Mouse (Mus musculus) adrenal gland, adult 8-10 months (tissue): ENCODE data around the gene Dnajb7. TPM values are rescaled to one million over a fixed set of nuclear protein-coding genes. Genes with fewer than 3 reads are reported as not detected.

Source experiments
- DNase-seq: peaks from one replicate; pipeline ENCODE4 v3.0.0; 2022
- total RNA-seq, 4 experiments: library from RNA; stranded (reverse); gene quantifications; 2 replicates each; pipeline ENCODE4 v1.2.4; 2022

Gene Dnajb7
- total RNA-seq, 4 experiments from 2014 or later, result 0.34 TPM; not detected in 3

DNA sequence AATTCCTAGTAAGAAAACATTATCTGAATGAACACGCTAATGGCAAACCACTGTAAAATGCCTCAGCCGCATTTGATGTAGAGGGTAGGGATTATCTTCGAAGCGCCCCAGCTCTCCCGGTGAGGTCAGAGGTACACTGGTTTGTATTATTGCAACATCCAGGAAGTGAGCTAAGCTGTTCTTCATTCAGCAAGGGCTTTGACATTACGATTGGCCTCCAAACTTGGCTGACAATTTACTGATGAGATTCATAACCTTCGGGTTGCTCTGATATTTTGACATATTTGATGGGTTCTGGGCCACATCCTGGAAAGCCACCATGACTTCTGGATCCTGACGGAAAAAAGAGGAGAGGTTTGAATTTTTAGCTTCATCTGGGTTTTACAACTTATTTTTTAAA is 42.9 kb downstream of the Dnajb7 start:
- peak; percentile 52 for DNase-seq

DNA sequence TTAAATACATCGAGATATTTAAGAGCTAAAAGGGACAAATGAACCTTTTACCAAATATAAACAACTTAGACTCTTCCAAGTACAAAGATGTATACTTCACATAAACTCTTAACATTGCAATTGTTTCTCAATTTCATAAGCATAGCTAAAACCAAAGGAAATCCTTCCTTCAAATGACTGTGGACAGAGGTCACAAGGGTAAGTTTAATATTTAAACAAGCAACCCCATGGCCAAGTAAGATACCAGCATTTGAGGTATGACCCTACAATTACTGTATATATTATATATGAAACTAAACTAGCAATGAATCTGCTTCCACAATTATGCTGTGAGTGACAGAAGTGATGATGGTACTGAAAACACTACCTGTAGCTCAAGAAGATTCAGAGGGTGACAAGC is 43.8 kb downstream of the Dnajb7 start:
- no peak for DNase-seq

DNA sequence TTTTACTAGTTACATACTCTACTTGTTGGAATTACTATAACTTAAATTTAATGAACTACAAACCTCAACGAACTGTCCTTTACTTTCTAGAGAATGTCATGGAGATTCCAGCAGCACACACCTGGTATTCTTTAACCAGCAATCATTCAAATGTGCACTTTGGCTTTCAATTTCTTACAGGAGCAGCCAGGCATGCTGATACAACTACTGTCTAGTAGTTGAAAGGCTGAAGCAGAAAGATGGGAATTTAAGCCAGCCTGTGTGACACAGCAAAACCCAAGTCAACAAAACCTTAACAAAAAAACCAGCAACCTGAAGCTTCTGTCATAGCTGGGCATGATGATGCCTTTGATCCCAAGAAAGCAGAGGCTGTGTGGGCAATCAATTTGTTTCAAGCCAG is 45.6 kb downstream of the Dnajb7 start:
- no peak for DNase-seq

DNA sequence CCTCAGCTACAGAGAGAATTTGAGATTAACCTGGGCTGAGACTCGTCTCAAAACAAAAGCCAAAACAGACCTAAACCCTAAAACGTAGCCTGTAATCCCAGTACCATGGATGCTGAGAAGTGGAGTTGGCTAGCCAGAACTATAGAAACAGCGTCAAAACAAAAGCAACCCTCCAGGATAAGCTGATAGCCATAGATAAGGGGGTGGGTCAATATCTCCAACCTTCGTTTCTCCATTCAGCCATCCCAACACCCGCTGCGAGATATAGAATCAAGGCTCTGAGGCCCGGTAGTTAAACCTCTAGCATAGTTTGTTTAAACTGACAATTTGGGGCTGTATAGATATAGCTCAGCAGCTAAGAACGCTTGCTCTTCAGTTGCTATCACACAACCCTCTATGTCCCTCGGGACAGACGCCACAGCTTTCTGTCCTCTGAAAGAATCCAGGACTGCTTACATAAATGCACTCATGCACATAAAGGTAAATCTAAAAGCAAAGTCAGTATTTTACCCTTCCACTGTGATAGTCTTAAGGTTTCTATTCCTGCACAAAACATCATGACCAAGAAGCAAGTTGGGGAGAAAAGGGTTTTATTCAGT is 46.6 kb downstream of the Dnajb7 start:
- DNase-seq, result no peak

DNA sequence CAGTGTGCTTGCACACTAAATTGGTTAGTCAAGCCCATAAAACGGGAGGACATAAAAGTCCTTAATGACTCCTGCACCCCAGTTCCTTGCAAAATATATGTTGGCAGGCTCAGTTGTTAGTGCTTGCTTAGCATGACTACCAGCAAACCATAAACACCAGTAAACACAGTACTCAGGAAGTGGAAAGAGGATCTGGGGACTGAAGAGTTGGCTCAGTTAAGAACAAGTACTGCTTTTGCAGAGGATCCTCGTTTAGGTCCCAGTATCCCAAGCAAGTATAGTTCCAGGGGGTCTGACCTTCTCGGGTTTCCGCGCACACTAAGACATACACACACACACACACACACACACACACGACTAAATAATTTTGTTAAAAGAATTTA is 47.1 kb downstream of the Dnajb7 start:
- no peak for DNase-seq

DNA sequence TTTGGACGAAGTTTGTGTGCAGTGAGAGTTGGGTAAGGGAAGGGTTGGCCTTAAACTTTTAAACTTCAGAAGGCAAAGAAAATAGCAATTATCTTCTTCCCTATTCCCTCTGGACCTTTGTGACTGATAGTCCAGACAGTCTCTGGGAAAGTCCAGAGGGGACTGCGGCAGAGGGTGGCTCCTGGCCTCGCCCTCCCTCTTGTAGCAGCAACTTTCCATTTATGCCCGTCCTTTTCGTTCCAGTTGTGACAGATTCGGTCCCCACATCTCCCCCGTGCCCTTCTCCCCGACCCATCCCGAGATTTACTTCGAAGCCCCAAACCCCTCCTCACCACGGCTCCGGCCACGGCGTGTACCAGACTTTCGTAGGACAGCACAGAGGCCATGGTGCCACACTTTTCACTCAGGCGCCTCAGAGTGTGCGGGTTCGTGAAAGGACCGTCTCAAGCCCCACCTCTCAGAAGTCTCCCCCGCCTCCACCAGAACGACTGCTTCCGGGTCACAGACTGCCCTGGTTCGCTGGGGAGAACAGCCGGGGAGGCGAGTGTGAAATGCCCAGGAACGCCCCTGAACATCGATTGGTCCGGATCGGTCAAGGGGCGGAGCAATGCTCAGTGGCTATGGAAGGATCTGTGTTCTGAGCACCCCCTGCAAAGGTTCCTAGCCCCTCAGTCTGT is 47.6 kb downstream of the Dnajb7 start, which contains the start of gene Slc25a17:
TSS of gene Slc25a17 (minus strand) at position 468 of the 677 bp plus-strand sequence.
- peak; percentile 97 for DNase-seq

DNA sequence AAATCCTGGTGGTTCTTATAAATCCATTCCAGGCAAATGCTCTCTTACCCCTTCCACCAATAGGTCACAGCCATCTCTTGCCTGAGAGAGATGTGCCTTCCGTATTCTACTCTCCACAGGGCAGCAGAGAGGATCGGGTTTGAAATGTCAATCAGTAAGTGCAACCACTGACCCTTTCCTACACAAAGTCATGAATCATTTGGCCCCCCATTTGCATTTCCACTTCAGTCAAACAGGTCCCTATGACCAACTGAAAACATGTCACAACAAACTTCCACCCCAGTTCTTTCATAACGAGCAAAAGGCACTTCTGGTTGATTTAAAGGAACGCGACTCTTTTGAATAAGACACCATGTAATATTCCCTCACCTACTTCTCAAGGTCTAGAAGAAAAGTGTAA is 48.7 kb downstream of the Dnajb7 start:
- DNase-seq, result no peak

DNA sequence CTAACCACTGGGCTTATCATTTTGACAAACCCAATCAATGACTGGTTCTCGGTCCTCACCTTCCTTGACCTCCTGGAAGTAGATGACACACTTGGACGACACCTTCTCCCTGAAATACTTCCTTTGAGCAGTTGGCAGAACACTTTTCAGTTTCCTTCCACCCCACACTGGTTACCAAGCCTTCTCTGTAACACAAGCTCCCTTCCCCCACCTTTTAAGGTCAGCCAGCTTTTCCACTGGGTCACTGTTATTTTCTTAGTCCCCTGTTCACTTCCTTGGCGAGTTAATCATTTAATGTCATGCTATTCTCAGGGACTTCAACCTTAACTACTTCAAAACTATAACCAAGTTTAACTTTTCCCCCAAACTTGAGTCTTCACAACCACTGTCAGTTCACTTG is 49.2 kb downstream of the Dnajb7 start:
- DNase-seq, result no peak

DNA sequence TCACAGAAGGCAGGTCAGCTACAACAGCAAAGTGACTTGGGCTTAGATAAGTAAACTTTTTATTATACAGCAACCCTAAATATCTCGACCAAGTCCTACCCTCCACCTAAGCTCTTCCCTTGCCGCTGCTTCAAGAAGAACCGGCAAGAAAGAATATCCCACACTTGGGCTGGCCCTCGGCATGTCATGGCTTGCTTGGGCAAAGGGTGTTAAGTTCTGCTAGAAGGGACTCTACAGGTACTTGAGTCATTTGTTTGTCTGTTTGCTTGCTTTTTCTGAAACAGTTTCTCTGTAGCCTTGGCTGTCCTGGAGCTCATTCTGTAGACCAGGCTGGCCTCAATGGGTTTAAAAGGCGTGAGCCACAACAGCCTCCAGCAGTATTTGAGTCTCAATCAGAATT is 51.2 kb downstream of the Dnajb7 start:
- DNase-seq, result no peak

Other genes starting within 250 kb of the Dnajb7 start
- gene Mrtfa, start 217.5 kb downstream of the Dnajb7 start, total RNA-seq, result 10 to 100 TPM; 23.4 to 48.9 (median 33.4) TPM
- under 1 TPM; 0.15 to 0.86 (median 0.51) TPM for gene Mchr1, start 172.8 kb downstream of the Dnajb7 start, total RNA-seq
- 100 to 1,000 TPM in 2 of 4 experiments, 10 to 100 TPM in 2; 70.7 to 112 (median 90.9) TPM for gene Slc25a17, start 47.5 kb downstream of the Dnajb7 start, total RNA-seq
- 100 to 1,000 TPM; 163 to 268 (median 222) TPM for gene St13, start 8.2 kb downstream of the Dnajb7 start, total RNA-seq
- 10 to 100 TPM; 24.8 to 34.4 (median 28.9) TPM for gene Xpnpep3, start 8.2 kb downstream of the Dnajb7 start, total RNA-seq
- gene Rbx1, start 58.0 kb upstream of the Dnajb7 start, total RNA-seq, result 100 to 1,000 TPM; 150 to 165 (median 155) TPM
- 100 to 1,000 TPM in 1 of 4 experiments, 10 to 100 TPM in 3; 62.2 to 107 (median 76.8) TPM for gene Ep300, start 177.1 kb upstream of the Dnajb7 start, total RNA-seq